Mouse (Mus musculus) spleen, adult 2 months (tissue): ENCODE results near the gene Aqr.

ENCODE experiments used
- CTCF ChIP-seq: fragments of 200-500 bp; IDR thresholded peaks from 2 replicates; pipeline ENCODE4 v1.5.1; 2011; ENCODE audit warnings: mild to moderate bottlenecking, inconsistent platforms; ENCODE audit not compliant: insufficient read depth, insufficient read length, insufficient replicate concordance; ENCODE audit errors: extremely low read depth
- POLR2A ChIP-seq: fragments of 200-500 bp; IDR thresholded peaks from 2 replicates; pipeline ENCODE4 v1.6.1; 2011; ENCODE audit warnings: low read depth, low read length, inconsistent platforms

DNA sequence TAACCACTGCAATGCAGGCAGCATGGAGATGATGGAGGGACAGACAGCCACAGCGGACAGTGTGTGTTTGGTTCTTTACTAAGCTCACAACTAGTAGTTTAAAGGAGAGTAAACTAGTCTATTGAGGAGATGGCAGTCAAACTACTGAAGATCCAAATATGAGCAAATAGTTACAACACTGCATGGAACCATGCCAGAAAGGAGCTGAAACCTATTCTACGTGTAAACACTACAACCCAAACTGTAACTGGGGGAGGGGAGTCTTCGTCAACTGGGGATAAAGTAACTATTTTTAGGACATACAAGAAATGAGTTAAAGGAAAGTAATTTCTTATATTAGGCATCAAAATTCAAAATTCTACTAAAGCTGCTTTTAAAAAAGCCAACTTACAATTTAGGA is 84.4 kb downstream of the Aqr start:
- TF ChIP-seq CTCF (no peak), POLR2A (no peak)
